Mouse (Mus musculus) heart, embryonic 16.5 days (tissue): ENCODE results near the gene Susd5. TPM values are rescaled to one million over a fixed set of nuclear protein-coding genes. Genes with fewer than 3 reads are reported as not detected.

Source experiments
- ATAC-seq: fragments of 200-750 bp; cut with Nextera tagmentation; replicated peaks from 2 replicates; pipeline ENCODE4 v1.8.0; 2017; ENCODE audit warnings: moderate number of reproducible peaks; ENCODE audit not compliant: insufficient read depth, low FRiP score; ENCODE audit errors: extremely low read depth
- H3K27ac ChIP-seq: fragments of 300-500 bp; sonication (generic); 2 replicates; pipeline ENCODE4 v1.5.1; 2014; ENCODE audit warnings: mild to moderate bottlenecking, low read length, control low read depth, moderate library complexity
- H3K27me3 ChIP-seq: fragments of 300-500 bp; sonication (generic); 2 replicates; pipeline ENCODE4 v1.6.1; 2014; ENCODE audit warnings: low read length, mixed read lengths; ENCODE audit not compliant: control insufficient read depth, insufficient read depth
- H3K36me3 ChIP-seq: fragments of 300-500 bp; sonication (generic); 2 replicates; pipeline ENCODE4 v1.6.1; 2014; ENCODE audit not compliant: control insufficient read depth, insufficient read depth
- H3K4me1 ChIP-seq: fragments of 300-500 bp; sonication (generic); 2 replicates; pipeline ENCODE4 v1.6.1; 2014; ENCODE audit warnings: low read length, mixed read lengths; ENCODE audit not compliant: control insufficient read depth, insufficient read depth
- H3K4me2 ChIP-seq: fragments of 300-500 bp; sonication (generic); 2 replicates; pipeline ENCODE4 v1.6.1; 2014; ENCODE audit warnings: low read depth, mild to moderate bottlenecking, control low read depth, low read length
- H3K4me3 ChIP-seq: fragments of 300-500 bp; sonication (generic); 2 replicates; pipeline ENCODE4 v1.5.1; 2014; ENCODE audit warnings: mild to moderate bottlenecking, control low read depth, low read length
- H3K9ac ChIP-seq: fragments of 300-500 bp; sonication (generic); 2 replicates; pipeline ENCODE4 v1.6.1; 2014; ENCODE audit warnings: low read length, control low read depth
- H3K9me3 ChIP-seq: fragments of 300-500 bp; sonication (generic); replicated peaks from 2 replicates; pipeline ENCODE4 v1.6.1; 2016; ENCODE audit warnings: low read length; ENCODE audit not compliant: control insufficient read depth
- WGBS: fragments of 180-500 bp; shearing (Covaris S2); extraction: QIAGEN DNeasy Blood & Tissue Kit; methylation state at CpG from one replicate; pipeline ENCODE4 v1.1.7; 2014; 5-methylcytosine and 5-hydroxymethylcytosine counted together
- polyA plus RNA-seq: library from polyadenylated mRNA; unstranded; fragments of >200 nt; fragmentation: Nextera tagmentation; extraction: Ambion mirVana; gene quantifications from 2 replicates; pipeline ENCODE4 v1.2.1, GENCODE M21; 2015

The Susd5 gene
- polyA plus RNA-seq, 1 experiment from 2014 or later: 0.95 TPM

GRCm38 (mm10) chr9:114025182-114025581 is 31.8 kb upstream of the Susd5 start:
- Histone ChIP-seq H3K9me3 (no peaks in the 10 kb centered on the region), H3K36me3 (no peaks in the 10 kb centered on the region), H3K27me3 (no peaks in the 10 kb centered on the region), H3K4me2 (no peak overlapping the region), H3K9ac (no peak overlapping the region), H3K4me1 (peaks cover 6% of the 10 kb centered on the region; the same call in 1 of the 2 replicates), H3K4me3 (no peak overlapping the region), H3K27ac (no peak overlapping the region)
- WGBS: 48% methylated on average over 9 of the region's 9 CpGs
- no peak for ATAC-seq

- peaks cover 6% of the 10 kb centered on the region; the same call in 1 of the 2 replicates for H3K4me1 ChIP-seq
- H3K4me2 ChIP-seq: peak overlapping the region; percentile 77
- no peaks in the 10 kb centered on the region for H3K9me3 ChIP-seq
- H3K36me3 ChIP-seq: no peaks in the 10 kb centered on the region
- H3K4me3 ChIP-seq: peak overlapping the region; percentile 64
- WGBS: 19% methylated on average over 8 of the region's 8 CpGs
- H3K27ac ChIP-seq: no peak overlapping the region
- no peak for ATAC-seq
- no peaks in the 10 kb centered on the region for H3K27me3 ChIP-seq
- H3K9ac ChIP-seq: peak overlapping the region; percentile 63; the same call in 1 of the 2 replicates
Measured at GRCm38 (mm10) chr9:114025846-114026245, 31.1 kb upstream of the Susd5 start.

- Histone ChIP-seq H3K9ac (peak overlapping the region; percentile 63), H3K4me1 (peaks cover 6% of the 10 kb centered on the region; the same call in 1 of the 2 replicates), H3K27me3 (no peaks in the 10 kb centered on the region), H3K9me3 (no peaks in the 10 kb centered on the region), H3K4me3 (peak overlapping the region; percentile 64), H3K4me2 (peak overlapping the region; percentile 77), H3K36me3 (no peaks in the 10 kb centered on the region), H3K27ac (no peak overlapping the region)
- peak; percentile 91 for ATAC-seq
- WGBS: under 1% methylated on average over 51 of the region's 52 CpGs
Measured at GRCm38 (mm10) chr9:114026261-114026934, 30.5 kb upstream of the Susd5 start.

- H3K27ac ChIP-seq: no peak overlapping the region
- 56% methylated on average over 4 of the region's 4 CpGs for WGBS
- no peak overlapping the region for H3K4me2 ChIP-seq
- H3K9me3 ChIP-seq: no peaks in the 10 kb centered on the region
- H3K9ac ChIP-seq: no peak overlapping the region
- ATAC-seq: no peak
- H3K36me3 ChIP-seq: no peaks in the 10 kb centered on the region
- no peaks in the 10 kb centered on the region for H3K4me1 ChIP-seq
- H3K4me3 ChIP-seq: no peak overlapping the region
- no peaks in the 10 kb centered on the region for H3K27me3 ChIP-seq
Measured at GRCm38 (mm10) chr9:114040945-114041344, 16.0 kb upstream of the Susd5 start.

GRCm38 (mm10) chr9:114042490-114042889 is 14.4 kb upstream of the Susd5 start:
- Histone ChIP-seq H3K4me3 (no peak overlapping the region), H3K4me1 (no peaks in the 10 kb centered on the region), H3K9me3 (no peaks in the 10 kb centered on the region), H3K27me3 (no peaks in the 10 kb centered on the region), H3K36me3 (no peaks in the 10 kb centered on the region), H3K27ac (no peak overlapping the region), H3K9ac (no peak overlapping the region), H3K4me2 (no peak overlapping the region)
- ATAC-seq: no peak
- 60% methylated on average over 6 of the region's 6 CpGs for WGBS

GRCm38 (mm10) chr9:114044446-114044845 is 12.5 kb upstream of the Susd5 start:
- H3K4me3 ChIP-seq: no peak overlapping the region
- 54% methylated on average over 3 of the region's 3 CpGs for WGBS
- no peaks in the 10 kb centered on the region for H3K4me1 ChIP-seq
- no peaks in the 10 kb centered on the region for H3K36me3 ChIP-seq
- no peak for ATAC-seq
- no peak overlapping the region for H3K4me2 ChIP-seq
- no peaks in the 10 kb centered on the region for H3K27me3 ChIP-seq
- no peak overlapping the region for H3K27ac ChIP-seq
- no peak overlapping the region for H3K9ac ChIP-seq
- H3K9me3 ChIP-seq: no peaks in the 10 kb centered on the region; the same call in 1 of the 2 replicates

- no peaks in the 10 kb centered on the region for H3K4me1 ChIP-seq
- H3K36me3 ChIP-seq: no peaks in the 10 kb centered on the region
- 78% methylated on average over 10 of the region's 10 CpGs for WGBS
- no peak for ATAC-seq
- H3K9ac ChIP-seq: no peak within 1 kb of the TSS
- no peaks in the 10 kb centered on the region; the same call in none of the 2 replicates for H3K9me3 ChIP-seq
- no peak within 1 kb of the TSS for H3K27ac ChIP-seq
- no peaks in the 10 kb centered on the region for H3K27me3 ChIP-seq
- H3K4me2 ChIP-seq: no peak within 1 kb of the TSS
- H3K4me3 ChIP-seq: no peak within 1 kb of the TSS
Measured at GRCm38 (mm10) chr9:114046028-114046427, 10.9 kb upstream of the Susd5 start, which contains the start of gene Fbxl2. Fbxl2 (minus strand) TSS chr9:114046191.

- no peak overlapping the region for H3K9ac ChIP-seq
- no peak for ATAC-seq
- 83% methylated on average over 7 of the region's 7 CpGs for WGBS
- H3K27ac ChIP-seq: no peak overlapping the region
- no peaks in the 10 kb centered on the region for H3K4me1 ChIP-seq
- H3K27me3 ChIP-seq: no peaks in the 10 kb centered on the region
- no peaks in the 10 kb centered on the region; the same call in none of the 2 replicates for H3K9me3 ChIP-seq
- no peaks in the 10 kb centered on the region for H3K36me3 ChIP-seq
- H3K4me2 ChIP-seq: no peak overlapping the region
- H3K4me3 ChIP-seq: no peak overlapping the region
Measured at GRCm38 (mm10) chr9:114046676-114047075, 10.3 kb upstream of the Susd5 start.

GRCm38 (mm10) chr9:114050106-114050505 is 6.8 kb upstream of the Susd5 start:
- Histone ChIP-seq H3K27ac (no peak overlapping the region), H3K4me3 (no peak overlapping the region), H3K36me3 (no peaks in the 10 kb centered on the region), H3K27me3 (peaks cover under 1% of the 10 kb centered on the region; the same call in 1 of the 2 replicates), H3K4me2 (no peak overlapping the region), H3K9ac (no peak overlapping the region), H3K9me3 (no peaks in the 10 kb centered on the region; the same call in none of the 2 replicates), H3K4me1 (no peaks in the 10 kb centered on the region)
- 78% methylated on average over 7 of the region's 7 CpGs for WGBS
- no peak for ATAC-seq
